Mouse (Mus musculus): ENCODE results near the gene Cdyl2. TPM values are rescaled to one million over a fixed set of nuclear protein-coding genes. Genes with fewer than 3 reads are reported as not detected.

The Cdyl2 gene
- polyA plus RNA-seq, 1 experiment, result 6.5 TPM

- WGBS, result 95% methylated on average over 1 of the region's 1 CpGs
- no peak for TF ChIP-seq POLR2A (IDR thresholded peaks at IDR 0.05; ENCODE audit: borderline replicate concordance, insufficient read depth, low read length)
- TF ChIP-seq CTCF (IDR thresholded peaks at IDR 0.05; ENCODE audit: borderline replicate concordance, insufficient read depth, low read depth, low read length), result no peak
Observed at GRCm38 (mm10) chr8:116740726-116741125, 7.9 kb upstream of the Cdyl2 start.

GRCm38 (mm10) chr8:116735306-116735705, 2.5 kb upstream of the Cdyl2 start:
- Histone ChIP-seq H3K4me1 (ENCODE audit: control insufficient read depth, insufficient read depth, low read length) (no peaks in the 10 kb centered on the region), H3K4me3 (replicated peaks; ENCODE audit: insufficient read depth, low read depth, low read length) (no peak overlapping the region), H3K27ac (ENCODE audit: insufficient read depth, low read length) (no peak overlapping the region), H3K27me3 (ENCODE audit: control insufficient read depth, insufficient read depth, low read length) (no peaks in the 10 kb centered on the region)
- 69% methylated on average over 5 of the region's 5 CpGs for WGBS
- TF ChIP-seq POLR2A (IDR thresholded peaks at IDR 0.05; ENCODE audit: borderline replicate concordance, insufficient read depth, low read length) (no peak), CTCF (IDR thresholded peaks at IDR 0.05; ENCODE audit: borderline replicate concordance, insufficient read depth, low read depth, low read length) (no peak)
- no peak for DNase-seq

More at GRCm38 (mm10) chr8:116740726-116741125, 7.9 kb upstream of the Cdyl2 start:
- Histone ChIP-seq H3K27me3 (ENCODE audit: control insufficient read depth, insufficient read depth, low read length) (no peaks in the 10 kb centered on the region), H3K27ac (ENCODE audit: insufficient read depth, low read length) (no peak overlapping the region), H3K4me1 (ENCODE audit: control insufficient read depth, insufficient read depth, low read length) (no peaks in the 10 kb centered on the region), H3K4me3 (replicated peaks; ENCODE audit: insufficient read depth, low read depth, low read length) (no peak overlapping the region)
- no peak for DNase-seq

- DNase-seq, result no peak
- H3K27me3 ChIP-seq (ENCODE audit: control insufficient read depth, insufficient read depth, low read length), result no peaks in the 10 kb centered on the region
- H3K27ac ChIP-seq (ENCODE audit: insufficient read depth, low read length), result no peak overlapping the region
- no peaks in the 10 kb centered on the region for H3K4me1 ChIP-seq (ENCODE audit: control insufficient read depth, insufficient read depth, low read length)
- WGBS, result 66% methylated on average over 9 of the region's 9 CpGs
- TF ChIP-seq CTCF (IDR thresholded peaks at IDR 0.05; ENCODE audit: borderline replicate concordance, insufficient read depth, low read depth, low read length) (no peak), POLR2A (IDR thresholded peaks at IDR 0.05; ENCODE audit: borderline replicate concordance, insufficient read depth, low read length) (no peak)
- H3K4me3 ChIP-seq (replicated peaks; ENCODE audit: insufficient read depth, low read depth, low read length), result no peak overlapping the region
Observed at GRCm38 (mm10) chr8:116734176-116734575, 1.4 kb upstream of the Cdyl2 start.

- H3K27ac ChIP-seq (ENCODE audit: insufficient read depth, low read length), result peak overlapping the region; percentile 49; the same call in 1 of the 2 replicates
- TF ChIP-seq POLR2A (IDR thresholded peaks at IDR 0.05; ENCODE audit: borderline replicate concordance, insufficient read depth, low read length) (no peak; the same call in 1 of the 2 replicates), CTCF (IDR thresholded peaks at IDR 0.05; ENCODE audit: borderline replicate concordance, insufficient read depth, low read depth, low read length) (no peak)
- H3K27me3 ChIP-seq (ENCODE audit: control insufficient read depth, insufficient read depth, low read length), result no peaks in the 10 kb centered on the region
- H3K4me3 ChIP-seq (replicated peaks; ENCODE audit: insufficient read depth, low read depth, low read length), result peak overlapping the region; percentile 61
- H3K4me1 ChIP-seq (ENCODE audit: control insufficient read depth, insufficient read depth, low read length), result no peaks in the 10 kb centered on the region
- DNase-seq, result no peak
- WGBS, result 37% methylated on average over 3 of the region's 3 CpGs
Observed at GRCm38 (mm10) chr8:116733648-116734014, 840 bp upstream of the Cdyl2 start.

GRCm38 (mm10) chr8:116731976-116732683, 661 bp downstream of the Cdyl2 start:
- Histone ChIP-seq H3K4me1 (ENCODE audit: control insufficient read depth, insufficient read depth, low read length) (no peaks in the 10 kb centered on the region), H3K27ac (ENCODE audit: insufficient read depth, low read length) (peak overlapping the region; percentile 45), H3K4me3 (replicated peaks; ENCODE audit: insufficient read depth, low read depth, low read length) (peak overlapping the region; percentile 78), H3K27me3 (ENCODE audit: control insufficient read depth, insufficient read depth, low read length) (no peaks in the 10 kb centered on the region)
- TF ChIP-seq CTCF (IDR thresholded peaks at IDR 0.05; ENCODE audit: borderline replicate concordance, insufficient read depth, low read depth, low read length) (no peak), POLR2A (IDR thresholded peaks at IDR 0.05; ENCODE audit: borderline replicate concordance, insufficient read depth, low read length) (no peak)
- WGBS, result 2% methylated on average over 26 of the region's 46 CpGs
- DNase-seq, result peak in 1 of 2 experiments; percentile 48

- TF ChIP-seq CTCF (IDR thresholded peaks at IDR 0.05; ENCODE audit: borderline replicate concordance, insufficient read depth, low read depth, low read length), result no peak
- TF ChIP-seq POLR2A (IDR thresholded peaks at IDR 0.05; ENCODE audit: borderline replicate concordance, insufficient read depth, low read length), result no peak
- Histone ChIP-seq H3K27ac (ENCODE audit: insufficient read depth, low read length) (no peak overlapping the region), H3K4me3 (replicated peaks; ENCODE audit: insufficient read depth, low read depth, low read length) (no peak overlapping the region), H3K27me3 (ENCODE audit: control insufficient read depth, insufficient read depth, low read length) (no peaks in the 10 kb centered on the region), H3K4me1 (ENCODE audit: control insufficient read depth, insufficient read depth, low read length) (no peaks in the 10 kb centered on the region)
- no peak for DNase-seq
- 95% methylated on average over 2 of the region's 2 CpGs for WGBS
Observed at GRCm38 (mm10) chr8:116721451-116721850, 11.3 kb downstream of the Cdyl2 start.

GRCm38 (mm10) chr8:116707496-116707895, 25.3 kb downstream of the Cdyl2 start:
- no peak for TF ChIP-seq POLR2A (IDR thresholded peaks at IDR 0.05; ENCODE audit: borderline replicate concordance, insufficient read depth, low read length)
- TF ChIP-seq CTCF (IDR thresholded peaks at IDR 0.05; ENCODE audit: borderline replicate concordance, insufficient read depth, low read depth, low read length), result no peak
- no peaks in the 10 kb centered on the region for H3K27me3 ChIP-seq (ENCODE audit: control insufficient read depth, insufficient read depth, low read length)
- no peak for DNase-seq
- WGBS, result 83% methylated on average over 3 of the region's 3 CpGs
- no peak overlapping the region for H3K27ac ChIP-seq (ENCODE audit: insufficient read depth, low read length)
- H3K4me3 ChIP-seq (replicated peaks; ENCODE audit: insufficient read depth, low read depth, low read length), result no peak overlapping the region
- H3K4me1 ChIP-seq (ENCODE audit: control insufficient read depth, insufficient read depth, low read length), result no peaks in the 10 kb centered on the region

- TF ChIP-seq POLR2A (IDR thresholded peaks at IDR 0.05; ENCODE audit: borderline replicate concordance, insufficient read depth, low read length), result no peak
- TF ChIP-seq CTCF (IDR thresholded peaks at IDR 0.05; ENCODE audit: borderline replicate concordance, insufficient read depth, low read depth, low read length), result no peak
- H3K4me3 ChIP-seq (replicated peaks; ENCODE audit: insufficient read depth, low read depth, low read length), result no peak overlapping the region
- no peaks in the 10 kb centered on the region for H3K27me3 ChIP-seq (ENCODE audit: control insufficient read depth, insufficient read depth, low read length)
- H3K4me1 ChIP-seq (ENCODE audit: control insufficient read depth, insufficient read depth, low read length), result no peaks in the 10 kb centered on the region
- no peak for DNase-seq
- H3K27ac ChIP-seq (ENCODE audit: insufficient read depth, low read length), result no peak overlapping the region
- 87% methylated on average over 6 of the region's 6 CpGs for WGBS
Observed at GRCm38 (mm10) chr8:116702501-116702900, 30.3 kb downstream of the Cdyl2 start.

Measured in cerebellum, adult 2 months (tissue).